Mouse (Mus musculus): ENCODE results near the gene Tm7sf3. TPM values are rescaled to one million over a fixed set of nuclear protein-coding genes. Genes with fewer than 3 reads are reported as not detected.

The Tm7sf3 gene
- polyA plus RNA-seq, 1 experiment from 2014 or later = 29.8 TPM

DNA sequence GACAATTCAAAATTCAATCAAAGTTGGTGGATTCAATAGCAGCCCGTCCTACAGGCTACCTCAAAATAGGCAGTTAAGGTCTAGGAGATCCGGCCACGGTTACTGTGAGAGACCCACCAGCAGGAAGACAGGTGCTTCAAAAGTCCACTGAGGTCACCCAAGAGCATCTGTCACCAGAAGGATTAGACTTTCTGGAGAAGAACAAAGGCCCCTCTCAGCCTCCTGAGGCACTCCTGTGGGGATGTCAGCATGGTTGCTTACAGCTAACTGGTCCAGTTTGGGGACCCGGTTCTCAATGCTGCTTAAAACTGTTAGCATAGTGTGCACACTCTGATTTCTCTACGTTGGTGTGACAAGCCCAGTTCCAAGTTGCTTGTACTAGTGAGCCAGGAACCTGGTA lies 29.5 kb upstream of the Tm7sf3 start:
- ATAC-seq (ENCODE audit: low FRiP score) = no peak
- no peak overlapping the region for H3K9ac ChIP-seq
- no peaks in the 10 kb centered on the region for H3K4me1 ChIP-seq (replicated peaks)

DNA sequence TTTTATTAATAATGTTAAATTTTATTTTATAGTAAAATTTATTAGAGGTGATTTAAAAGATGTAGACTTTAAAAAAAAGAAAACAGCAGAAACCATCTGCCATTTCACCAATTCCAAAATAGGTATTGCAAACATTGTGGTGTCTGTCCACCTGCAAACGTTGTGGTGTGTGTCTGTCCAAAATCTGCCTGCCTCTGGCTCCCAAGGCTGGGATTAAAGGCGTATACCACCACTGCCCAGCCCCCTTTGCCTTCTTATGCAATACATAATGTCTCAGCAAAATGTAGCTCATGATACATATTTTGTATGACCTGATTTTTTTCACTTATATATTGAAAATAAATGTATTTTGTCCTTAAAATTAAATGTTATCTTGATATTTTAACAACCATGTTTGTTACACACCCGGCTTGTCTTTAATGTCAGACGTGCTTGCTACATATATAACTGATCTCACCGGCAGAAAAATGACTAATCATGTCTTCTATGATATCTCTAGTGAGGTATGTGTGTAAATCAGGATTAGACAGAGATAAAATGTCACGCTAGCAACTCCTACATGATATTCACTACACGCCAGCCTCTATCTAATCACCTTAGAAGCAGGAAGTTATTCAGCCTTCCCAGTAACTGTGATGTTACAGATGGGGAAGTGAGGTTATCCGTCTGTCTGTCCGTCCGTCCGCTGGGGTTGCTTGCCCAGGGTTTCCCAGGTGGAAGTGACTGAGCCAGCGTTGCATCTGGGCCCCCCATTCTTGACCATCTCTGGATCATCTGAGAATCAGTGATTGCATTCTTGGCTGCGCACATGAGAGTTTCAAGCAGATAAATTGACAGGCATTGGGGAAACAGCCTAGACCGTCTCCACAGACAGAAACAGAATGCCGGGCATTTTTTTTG lies 28.6 kb upstream of the Tm7sf3 start:
- no peaks in the 10 kb centered on the region for H3K36me3 ChIP-seq
- no peak overlapping the region for H3K4me2 ChIP-seq
- no peak overlapping the region for H3K27ac ChIP-seq
- no peak overlapping the region for H3K4me3 ChIP-seq
- no peaks in the 10 kb centered on the region for H3K27me3 ChIP-seq
- peaks cover 5% of the 10 kb centered on the region; the same call in 1 of the 2 replicates for H3K9me3 ChIP-seq
- no peak overlapping the region for H3K9ac ChIP-seq
- ATAC-seq (ENCODE audit: low FRiP score) = no peak
- 0 out of 2 replicates have a peak, but pooled peaks cover 2% of the 10 kb centered on the region for H3K4me1 ChIP-seq (replicated peaks)
- 93% methylated on average over 15 of the region's 15 CpGs for WGBS

More for the DNA sequence above, 29.5 kb upstream of the Tm7sf3 start:
- Histone ChIP-seq H3K27ac (no peak overlapping the region), H3K4me2 (no peak overlapping the region), H3K27me3 (no peaks in the 10 kb centered on the region), H3K36me3 (no peaks in the 10 kb centered on the region), H3K4me3 (no peak overlapping the region), H3K9me3 (peaks cover 5% of the 10 kb centered on the region; the same call in 1 of the 2 replicates)
- WGBS = 70% methylated on average over 5 of the region's 5 CpGs

DNA sequence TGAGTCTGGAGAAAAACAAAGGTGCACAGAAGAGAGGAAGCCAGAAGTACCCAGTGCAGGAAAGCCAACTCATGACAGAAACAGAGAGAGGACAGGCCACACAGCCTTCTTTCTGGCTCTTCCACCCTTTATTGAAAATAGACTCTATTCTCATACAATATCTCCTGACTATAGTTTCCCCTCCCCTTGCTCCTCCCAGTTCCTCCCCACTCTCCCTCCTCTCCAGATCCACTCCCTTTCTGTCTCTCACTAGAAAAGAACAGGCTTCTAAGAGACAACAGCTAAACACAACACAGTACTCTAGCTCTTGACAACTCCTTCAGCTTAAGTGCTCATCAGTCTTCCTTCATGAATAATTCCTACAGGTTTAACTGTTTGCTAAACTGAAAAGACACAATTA lies 26.0 kb upstream of the Tm7sf3 start:
- 0 out of 2 replicates have a peak, but pooled peaks cover 2% of the 10 kb centered on the region for H3K4me1 ChIP-seq (replicated peaks)
- no peaks in the 10 kb centered on the region for H3K36me3 ChIP-seq
- H3K9ac ChIP-seq = no peak overlapping the region
- H3K27ac ChIP-seq = no peak overlapping the region
- ATAC-seq (ENCODE audit: low FRiP score) = no peak
- H3K9me3 ChIP-seq = peaks cover 5% of the 10 kb centered on the region; the same call in 1 of the 2 replicates
- no peaks in the 10 kb centered on the region for H3K27me3 ChIP-seq
- H3K4me2 ChIP-seq = no peak overlapping the region
- H3K4me3 ChIP-seq = no peak overlapping the region

DNA sequence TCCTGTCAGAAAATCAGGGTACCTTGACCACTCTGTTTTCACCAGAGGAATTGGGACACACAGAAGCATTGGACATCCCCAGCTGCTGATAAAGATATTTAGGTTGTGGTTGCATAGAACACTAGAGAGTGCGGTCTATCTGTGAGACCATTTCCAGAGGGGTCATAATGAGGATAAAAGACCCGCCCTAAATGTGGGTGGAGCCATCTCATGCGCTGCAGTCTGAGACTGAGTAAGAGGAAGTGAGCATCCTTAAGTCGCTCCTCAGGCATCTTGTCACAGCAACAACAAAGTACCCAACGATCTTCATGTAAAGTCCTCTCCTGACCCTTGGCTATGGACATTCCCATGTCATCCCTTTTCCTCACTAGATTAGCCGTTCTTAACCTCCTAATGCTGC lies 24.2 kb upstream of the Tm7sf3 start:
- H3K4me1 ChIP-seq (replicated peaks) = 0 out of 2 replicates have a peak, but pooled peaks cover 2% of the 10 kb centered on the region
- ATAC-seq (ENCODE audit: low FRiP score) = no peak
- 83% methylated on average over 6 of the region's 6 CpGs for whole genome bisulfite sequencing
- H3K4me2 ChIP-seq = no peak overlapping the region
- no peaks in the 10 kb centered on the region for H3K27me3 ChIP-seq
- H3K27ac ChIP-seq = no peak overlapping the region
- H3K36me3 ChIP-seq = no peaks in the 10 kb centered on the region
- peaks cover 5% of the 10 kb centered on the region; the same call in 1 of the 2 replicates for H3K9me3 ChIP-seq
- no peak overlapping the region for H3K9ac ChIP-seq
- no peak overlapping the region for H3K4me3 ChIP-seq

DNA sequence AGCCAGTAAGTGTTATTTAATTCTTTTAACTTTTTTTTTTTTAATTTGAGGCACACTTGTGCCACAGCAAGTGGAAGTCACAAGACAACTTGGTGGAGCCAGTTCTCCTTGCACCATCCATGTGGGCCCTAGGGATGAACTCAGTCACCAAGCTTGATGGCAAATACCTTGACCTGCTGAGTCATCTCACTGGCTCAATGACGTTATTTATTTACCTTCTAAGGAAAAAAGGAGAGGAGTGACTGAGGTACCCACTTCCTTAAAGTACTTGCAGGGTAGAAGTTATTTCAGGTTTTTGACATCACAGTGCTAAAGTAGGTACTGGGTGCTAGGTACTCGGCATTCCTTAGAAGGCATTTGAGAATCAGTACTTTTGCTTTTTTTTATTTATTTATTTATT lies 22.8 kb upstream of the Tm7sf3 start:
- 87% methylated on average over 2 of the region's 2 CpGs for WGBS
- no peak overlapping the region for H3K4me3 ChIP-seq
- peaks cover 3% of the 10 kb centered on the region; the same call in 1 of the 2 replicates for H3K9me3 ChIP-seq
- no peak overlapping the region for H3K4me2 ChIP-seq
- 0 out of 2 replicates have a peak, but pooled peaks cover 2% of the 10 kb centered on the region for H3K4me1 ChIP-seq (replicated peaks)
- ATAC-seq (ENCODE audit: low FRiP score) = no peak
- H3K27me3 ChIP-seq = no peaks in the 10 kb centered on the region
- H3K27ac ChIP-seq = no peak overlapping the region
- H3K9ac ChIP-seq = no peak overlapping the region
- no peaks in the 10 kb centered on the region for H3K36me3 ChIP-seq

DNA sequence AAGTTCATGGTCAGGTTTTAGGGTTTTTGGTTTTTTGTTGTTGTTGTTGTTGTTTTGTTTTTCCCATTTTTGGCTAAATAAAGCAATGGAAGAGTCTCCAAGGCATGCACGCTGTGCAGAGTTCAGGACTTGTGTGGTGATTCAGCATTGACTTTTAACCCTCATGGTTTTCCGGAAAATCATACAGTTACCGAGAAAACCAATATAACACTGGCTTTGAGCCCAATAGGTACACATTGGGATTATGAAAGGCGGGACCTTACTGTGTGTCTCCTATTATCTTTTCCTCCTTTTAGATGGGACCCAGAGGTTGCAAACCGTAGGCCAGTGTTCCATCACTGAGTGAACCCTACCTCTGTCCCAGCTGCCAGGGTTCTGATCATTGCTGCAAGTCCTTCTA lies 22.3 kb upstream of the Tm7sf3 start:
- 96% methylated on average over 5 of the region's 5 CpGs for WGBS
- ATAC-seq (ENCODE audit: low FRiP score) = no peak
- H3K27me3 ChIP-seq = no peaks in the 10 kb centered on the region

DNA sequence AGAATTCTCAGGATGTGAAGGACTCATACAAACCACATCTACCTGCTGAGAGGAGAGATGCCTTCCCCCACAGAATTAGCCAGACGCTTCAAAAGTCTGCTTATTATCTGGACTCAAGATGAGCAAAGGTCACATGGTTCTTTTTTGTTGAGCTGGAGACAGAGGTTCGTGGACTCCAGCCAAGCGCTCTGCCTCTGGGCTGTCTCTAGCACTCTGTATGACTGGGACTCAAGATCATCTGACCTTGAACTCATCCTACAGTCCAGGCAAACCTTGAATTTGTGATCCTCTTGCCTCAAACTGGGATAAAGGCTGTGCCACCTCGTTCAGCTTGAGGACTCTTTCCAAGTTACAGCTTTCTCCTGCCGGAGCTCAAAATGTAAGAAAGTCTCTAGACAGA lies 21.5 kb upstream of the Tm7sf3 start:
- Histone ChIP-seq H3K4me1 (replicated peaks) (0 out of 2 replicates have a peak, but pooled peaks cover 2% of the 10 kb centered on the region), H3K27me3 (no peaks in the 10 kb centered on the region), H3K36me3 (no peaks in the 10 kb centered on the region), H3K4me3 (no peak overlapping the region), H3K9me3 (no peaks in the 10 kb centered on the region), H3K9ac (no peak overlapping the region), H3K4me2 (no peak overlapping the region), H3K27ac (no peak overlapping the region)
- 65% methylated on average over 5 of the region's 5 CpGs for WGBS
- ATAC-seq (ENCODE audit: low FRiP score) = no peak

More for the DNA sequence above, 22.3 kb upstream of the Tm7sf3 start:
- no peak overlapping the region for H3K4me2 ChIP-seq
- H3K9me3 ChIP-seq = no peaks in the 10 kb centered on the region
- no peak overlapping the region for H3K9ac ChIP-seq
- no peaks in the 10 kb centered on the region for H3K36me3 ChIP-seq
- H3K4me3 ChIP-seq = no peak overlapping the region
- H3K27ac ChIP-seq = no peak overlapping the region
- 0 out of 2 replicates have a peak, but pooled peaks cover 2% of the 10 kb centered on the region for H3K4me1 ChIP-seq (replicated peaks)

DNA sequence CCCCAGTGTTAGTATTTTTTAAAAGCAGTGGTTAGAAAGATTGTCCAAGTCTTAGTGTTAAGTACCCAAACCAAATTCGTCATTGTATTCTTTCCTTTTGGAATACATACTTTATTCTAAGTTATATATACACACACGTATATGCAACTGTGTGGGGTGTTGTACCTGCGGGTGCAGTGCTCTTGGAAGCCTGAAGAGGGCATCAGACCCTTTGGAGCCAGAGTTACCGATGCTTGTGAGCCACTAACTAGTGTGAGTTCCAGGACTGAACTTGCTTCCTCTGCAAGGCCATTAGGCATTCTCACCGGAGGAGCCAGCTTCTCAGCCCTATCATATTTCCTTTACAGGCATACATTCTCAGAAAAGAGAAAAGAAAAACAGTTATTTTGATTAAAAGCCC lies 20.1 kb upstream of the Tm7sf3 start:
- Histone ChIP-seq H3K4me2 (no peak overlapping the region), H3K9me3 (no peaks in the 10 kb centered on the region), H3K27me3 (no peaks in the 10 kb centered on the region), H3K4me1 (replicated peaks) (0 out of 2 replicates have a peak, but pooled peaks cover 2% of the 10 kb centered on the region), H3K9ac (no peak overlapping the region), H3K27ac (no peak overlapping the region), H3K4me3 (no peak overlapping the region), H3K36me3 (no peaks in the 10 kb centered on the region)
- ATAC-seq (ENCODE audit: low FRiP score) = no peak
- 32% methylated on average over 5 of the region's 5 CpGs for WGBS

DNA sequence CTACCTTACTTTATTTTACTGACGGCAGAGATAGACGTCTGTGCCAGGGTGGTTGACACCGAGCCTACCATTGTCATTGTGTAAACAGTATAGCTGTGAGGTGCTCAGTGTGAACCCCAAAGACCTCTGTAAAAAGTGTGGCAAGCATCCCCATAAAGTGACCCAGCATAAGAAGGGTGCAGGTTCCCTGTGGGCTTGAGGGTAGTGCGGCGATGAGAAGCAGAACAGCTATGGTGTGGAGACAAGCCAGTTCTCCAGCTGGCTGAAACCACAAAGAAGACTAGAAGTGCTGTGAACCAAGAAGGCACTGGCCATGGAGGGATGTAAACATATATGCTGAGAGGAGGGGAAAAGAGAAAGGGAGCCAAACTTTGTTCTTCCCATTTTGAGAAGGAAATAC lies 19.0 kb upstream of the Tm7sf3 start:
- H3K9ac ChIP-seq = no peak overlapping the region
- no peak for ATAC-seq (ENCODE audit: low FRiP score)
- no peaks in the 10 kb centered on the region for H3K9me3 ChIP-seq
- H3K4me2 ChIP-seq = no peak overlapping the region
- H3K4me1 ChIP-seq (replicated peaks) = 0 out of 2 replicates have a peak, but pooled peaks cover 2% of the 10 kb centered on the region
- no peak overlapping the region for H3K4me3 ChIP-seq
- no peaks in the 10 kb centered on the region for H3K36me3 ChIP-seq
- 89% methylated on average over 5 of the region's 5 CpGs for WGBS
- H3K27me3 ChIP-seq = no peaks in the 10 kb centered on the region
- no peak overlapping the region for H3K27ac ChIP-seq

DNA sequence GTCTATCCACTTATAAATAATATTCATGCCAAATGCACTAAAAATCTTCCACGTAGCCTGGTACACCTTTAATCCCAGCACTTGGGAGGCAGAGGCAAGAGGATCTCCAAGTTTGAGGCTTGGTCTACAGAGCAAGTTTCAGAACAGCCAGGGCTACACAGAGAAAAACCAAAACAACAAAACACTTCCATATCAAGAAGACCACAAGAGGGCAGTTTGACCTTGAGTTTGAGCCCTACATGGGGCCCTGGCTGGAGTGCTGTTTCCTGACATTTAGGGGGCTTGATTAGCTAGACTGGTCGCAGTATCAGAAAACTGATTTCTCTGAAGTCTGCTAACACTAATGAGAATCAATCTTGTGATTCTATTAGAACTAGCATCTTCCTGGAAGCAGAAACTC lies 18.0 kb upstream of the Tm7sf3 start:
- Histone ChIP-seq H3K36me3 (no peaks in the 10 kb centered on the region), H3K9me3 (no peaks in the 10 kb centered on the region), H3K4me3 (no peak overlapping the region), H3K9ac (no peak overlapping the region), H3K27me3 (no peaks in the 10 kb centered on the region), H3K4me1 (replicated peaks) (no peaks in the 10 kb centered on the region), H3K4me2 (no peak overlapping the region), H3K27ac (no peak overlapping the region)
- 75% methylated on average over 2 of the region's 2 CpGs for WGBS
- ATAC-seq (ENCODE audit: low FRiP score) = no peak

DNA sequence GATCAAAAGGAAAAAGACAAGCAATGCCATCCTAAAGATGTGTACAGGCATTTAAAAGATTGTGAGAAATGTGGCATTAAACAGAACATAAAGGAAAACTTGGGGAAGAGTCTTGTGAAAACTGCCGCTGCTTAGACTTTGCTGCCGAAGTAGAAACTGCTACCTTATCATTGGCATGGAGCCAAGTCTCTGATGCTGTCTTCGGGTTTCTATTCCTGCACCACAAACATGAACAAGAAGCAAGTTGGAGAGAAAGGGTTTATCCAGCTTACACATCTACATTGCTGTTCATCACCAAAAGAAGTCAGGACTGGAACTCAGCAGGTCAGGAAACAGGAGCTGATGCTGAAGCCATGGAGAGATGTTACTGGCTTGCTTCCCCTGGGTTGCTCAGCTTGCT lies 10.6 kb upstream of the Tm7sf3 start:
- Histone ChIP-seq H3K36me3 (peaks cover 23% of the 10 kb centered on the region), H3K4me3 (no peak overlapping the region), H3K4me2 (no peak overlapping the region), H3K9me3 (no peaks in the 10 kb centered on the region), H3K27ac (no peak overlapping the region), H3K4me1 (replicated peaks) (no peaks in the 10 kb centered on the region), H3K27me3 (no peaks in the 10 kb centered on the region), H3K9ac (no peak overlapping the region)
- ATAC-seq (ENCODE audit: low FRiP score) = no peak
- 84% methylated on average over 3 of the region's 3 CpGs for WGBS

DNA sequence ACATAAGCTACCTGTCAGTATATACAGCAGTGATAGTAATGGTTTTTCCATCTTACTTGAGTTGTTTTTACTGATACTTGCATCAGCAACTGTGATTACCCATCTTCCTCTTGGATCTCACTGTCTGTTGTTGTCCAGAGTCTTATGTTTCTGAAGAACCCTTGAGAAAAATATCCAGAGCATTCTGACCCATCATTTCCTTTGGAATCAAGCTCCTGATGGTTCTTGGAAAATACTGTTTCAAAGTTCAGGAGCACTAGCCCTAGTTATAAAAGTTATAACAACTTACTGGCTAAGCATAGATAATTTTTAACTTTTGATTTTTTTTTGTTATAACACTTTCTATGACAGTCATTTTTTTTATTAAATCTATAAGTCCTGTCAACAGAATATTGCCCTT lies 8.8 kb upstream of the Tm7sf3 start:
- no peaks in the 10 kb centered on the region for H3K4me1 ChIP-seq (replicated peaks)
- H3K4me3 ChIP-seq = no peak overlapping the region
- no peak for ATAC-seq (ENCODE audit: low FRiP score)
- no peak overlapping the region for H3K9ac ChIP-seq
- H3K27ac ChIP-seq = no peak overlapping the region
- peaks cover 23% of the 10 kb centered on the region for H3K36me3 ChIP-seq
- no peak overlapping the region for H3K4me2 ChIP-seq
- H3K9me3 ChIP-seq = no peaks in the 10 kb centered on the region
- H3K27me3 ChIP-seq = no peaks in the 10 kb centered on the region

DNA sequence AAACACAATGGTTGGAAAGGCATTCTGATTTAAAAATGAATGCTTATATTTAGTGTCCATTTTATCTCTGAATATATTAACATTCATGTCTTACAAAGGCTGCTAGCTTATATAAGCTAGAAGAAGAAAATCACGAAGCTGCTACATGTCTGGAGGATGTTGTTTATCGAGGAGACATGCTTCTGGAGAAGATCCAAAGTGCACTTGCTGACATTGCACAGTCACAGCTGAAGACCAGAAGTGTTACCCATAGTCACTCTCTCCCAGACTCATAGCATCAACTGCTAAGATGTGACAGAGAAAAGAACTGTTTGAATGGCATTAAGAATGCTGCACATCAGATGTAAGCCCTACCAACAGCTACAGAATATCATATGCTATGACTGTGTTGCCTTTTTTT lies 7.4 kb upstream of the Tm7sf3 start:
- Histone ChIP-seq H3K27ac (no peak overlapping the region), H3K4me3 (no peak overlapping the region), H3K4me2 (no peak overlapping the region), H3K27me3 (no peaks in the 10 kb centered on the region), H3K9me3 (no peaks in the 10 kb centered on the region), H3K9ac (no peak overlapping the region), H3K36me3 (peaks cover 23% of the 10 kb centered on the region), H3K4me1 (replicated peaks) (no peaks in the 10 kb centered on the region)
- ATAC-seq (ENCODE audit: low FRiP score) = no peak
- WGBS = 89% methylated on average over 2 of the region's 2 CpGs
